24 mouse cellular contexts compared by ENCODE assay signal in the genomic region with DNA sequence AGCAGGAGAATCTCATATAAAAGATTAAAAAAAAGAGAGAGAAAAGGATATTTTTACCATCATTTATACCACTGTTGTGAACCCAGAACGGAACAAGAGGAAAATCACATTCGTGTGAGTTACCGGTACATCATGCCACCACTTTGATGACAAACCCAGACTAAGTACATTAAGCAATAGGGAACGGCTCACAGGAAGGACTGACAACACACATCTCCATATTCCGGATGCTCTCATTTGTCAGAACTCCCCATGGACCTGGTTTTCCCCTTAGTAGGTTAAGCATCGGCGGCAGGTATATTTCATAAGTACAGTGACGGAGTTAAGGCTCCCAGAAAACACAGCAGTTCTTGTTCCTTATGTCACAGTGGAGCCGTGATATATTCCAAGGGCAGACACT.
"Had no signal": no experiment of that assay in that cellular context is flagged by ENCODE, and none has a peak within 500 bp of the region (broad histone marks: within the 10 kb centered on the region; RNA-seq: fewer than 3 reads in every experiment).

No protein-coding gene starts in this region.

- H3K4me2 ChIP-seq: heart, embryonic 12.5 days; intestine, embryonic 15.5 days; limb, embryonic 12.5 days; liver, embryonic 11.5 days; liver, embryonic 13.5 days; liver, embryonic 15.5 days had no signal

- DNase-seq: gastrocnemius, postnatal 14 days; gastrocnemius, postnatal 36 days; heart, adult 18-20 months; heart, postnatal 10 days; heart, postnatal 4 days; kidney, adult 18-20 months; kidney, adult 8-10 months; kidney, postnatal 10 days; kidney, postnatal 25 days; kidney, postnatal 4 days; liver; liver, embryonic 13.5 days had no signal

- H3K9me3 ChIP-seq: heart, embryonic 10.5 days; heart, embryonic 12.5 days; hindbrain, embryonic 10.5 days; intestine, embryonic 15.5 days; limb, embryonic 10.5 days; limb, embryonic 12.5 days; liver, embryonic 13.5 days; liver, embryonic 15.5 days had no signal

- ATAC-seq: inflammation-experienced regulatory T-cells, adult 6 months; intestine, embryonic 15.5 days; intestine, postnatal 0 days had no signal

- H3K36me3 ChIP-seq: heart, embryonic 10.5 days; heart, embryonic 12.5 days; hindbrain, embryonic 10.5 days; intestine, embryonic 15.5 days; limb, embryonic 10.5 days; limb, embryonic 12.5 days; liver, embryonic 13.5 days; liver, embryonic 15.5 days had no signal

- H3K4me1 ChIP-seq: heart, embryonic 10.5 days; heart, embryonic 12.5 days; intestine, embryonic 15.5 days; limb, embryonic 10.5 days; limb, embryonic 12.5 days; liver, embryonic 13.5 days; liver, embryonic 15.5 days had no signal

- H3K27ac ChIP-seq: heart, embryonic 10.5 days; hindbrain, embryonic 10.5 days; intestine, embryonic 15.5 days; layer of hippocampus, adult 2 months; left cerebral cortex, adult 2 months; limb, embryonic 10.5 days; limb, embryonic 12.5 days; liver, embryonic 13.5 days; liver, embryonic 15.5 days had no signal

- H3K27me3 ChIP-seq: heart, embryonic 12.5 days; intestine, embryonic 15.5 days; limb, embryonic 12.5 days; liver, embryonic 13.5 days; liver, embryonic 15.5 days had no signal

- H3K4me3 ChIP-seq: heart, embryonic 10.5 days; heart, embryonic 12.5 days; hindbrain, embryonic 10.5 days; intestine, embryonic 15.5 days; layer of hippocampus, adult 2 months; left cerebral cortex, adult 2 months; limb, embryonic 10.5 days; limb, embryonic 12.5 days; liver, embryonic 13.5 days; liver, embryonic 15.5 days had no signal

- H3K9ac ChIP-seq: heart, embryonic 12.5 days; intestine, embryonic 15.5 days; limb, embryonic 12.5 days; liver, embryonic 13.5 days; liver, embryonic 15.5 days had no signal
